Mouse (Mus musculus) ES-Bruce4 (cell line): ENCODE results near the gene Ltbp1. TPM values are rescaled to one million over a fixed set of nuclear protein-coding genes. Genes with fewer than 3 reads are reported as not detected.

Experiments
- H3K27ac ChIP-seq: 2 replicates; pipeline ENCODE4 v1.5.1; 2012; ENCODE audit warnings: low read length, inconsistent platforms; ENCODE audit not compliant: insufficient read depth
- H3K27me3 ChIP-seq: 2 replicates; pipeline ENCODE4 v1.6.1; 2012; ENCODE audit warnings: mild to moderate bottlenecking, low read length, inconsistent platforms; ENCODE audit not compliant: control insufficient read depth, poor library complexity, insufficient read depth, severe bottlenecking
- H3K36me3 ChIP-seq: 2 replicates; pipeline ENCODE4 v1.6.1; 2012; ENCODE audit warnings: inconsistent platforms, mild to moderate bottlenecking, low read length, moderate library complexity; ENCODE audit not compliant: control insufficient read depth, poor library complexity, insufficient read depth, severe bottlenecking
- H3K4me1 ChIP-seq: one replicate; pipeline ENCODE4 v1.8.1; 2011; ENCODE audit warnings: low read length; ENCODE audit not compliant: control insufficient read depth, insufficient read depth
- H3K4me3 ChIP-seq: 2 replicates; pipeline ENCODE4 v1.5.1; 2011; ENCODE audit warnings: low read depth, mild to moderate bottlenecking, low read length
- H3K9ac ChIP-seq: 2 replicates; pipeline ENCODE4 v1.6.1; 2012; ENCODE audit warnings: low read depth, mild to moderate bottlenecking, inconsistent platforms; ENCODE audit not compliant: poor library complexity, severe bottlenecking
- H3K9me3 ChIP-seq: replicated peaks from 2 replicates; pipeline ENCODE4 v1.6.1; 2012; ENCODE audit warnings: mild to moderate bottlenecking, low read length, inconsistent platforms; ENCODE audit not compliant: control insufficient read depth, poor library complexity, insufficient read depth, severe bottlenecking
- CTCF ChIP-seq: IDR thresholded peaks from one replicate; pipeline ENCODE4 v1.8.1; 2011; ENCODE audit warnings: low read depth, low read length
- EP300 ChIP-seq: IDR thresholded peaks from 2 replicates; pipeline ENCODE4 v1.6.1; 2011; ENCODE audit warnings: low read depth, low read length; ENCODE audit not compliant: insufficient read depth
- POLR2A ChIP-seq: IDR thresholded peaks from one replicate; pipeline ENCODE4 v1.8.1; 2011; ENCODE audit warnings: low read length; ENCODE audit not compliant: insufficient read depth
- polyA plus RNA-seq: library from polyadenylated mRNA; stranded (reverse); fragments of >200 nt; gene quantifications from 2 replicates; pipeline ENCODE4 v1.2.4, GENCODE M21; 2011; ENCODE audit warnings: low read depth; ENCODE audit not compliant: missing spikeins, insufficient read depth, insufficient read length

The Ltbp1 gene
- polyA plus RNA-seq, 1 experiment = 9.1 TPM

DNA sequence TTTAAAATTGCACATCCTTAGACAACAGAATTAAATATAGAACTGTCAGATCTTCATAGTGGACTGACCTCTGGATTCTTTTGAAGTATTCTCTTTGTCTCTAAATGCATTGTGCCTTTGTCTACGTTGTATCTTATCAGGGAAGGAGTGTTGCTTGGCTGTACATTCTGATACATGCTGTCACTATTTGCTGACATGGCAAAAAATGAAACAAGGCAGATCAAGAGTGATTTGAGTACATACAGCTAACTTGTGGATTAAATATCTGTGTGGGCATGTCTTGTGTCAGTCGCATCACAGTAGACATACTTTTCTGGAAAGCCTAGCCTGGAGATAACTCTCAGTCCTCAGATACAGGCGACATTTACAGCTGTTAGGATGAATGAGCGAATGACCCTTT lies 335.9 kb downstream of the Ltbp1 start:
- H3K27ac ChIP-seq = no peak overlapping the region
- no peaks in the 10 kb centered on the region for H3K9me3 ChIP-seq
- H3K36me3 ChIP-seq = no peaks in the 10 kb centered on the region
- no peak overlapping the region for H3K9ac ChIP-seq
- H3K4me3 ChIP-seq = no peak overlapping the region
- H3K4me1 ChIP-seq = no peaks in the 10 kb centered on the region
- no peaks in the 10 kb centered on the region for H3K27me3 ChIP-seq
- no peak for TF ChIP-seq POLR2A
- TF ChIP-seq CTCF = no peak
- no peak for TF ChIP-seq EP300

GRCm38 (mm10) chr17:75345116-75345515 lies 339.7 kb downstream of the Ltbp1 start:
- Histone ChIP-seq H3K36me3 (no peaks in the 10 kb centered on the region), H3K9ac (no peak overlapping the region), H3K9me3 (no peaks in the 10 kb centered on the region), H3K27me3 (no peaks in the 10 kb centered on the region), H3K4me1 (no peaks in the 10 kb centered on the region), H3K27ac (no peak overlapping the region), H3K4me3 (no peak overlapping the region)
- TF ChIP-seq POLR2A (no peak), CTCF (no peak), EP300 (no peak)

GRCm38 (mm10) chr17:75347414-75347813 lies 342.0 kb downstream of the Ltbp1 start:
- no peak overlapping the region for H3K9ac ChIP-seq
- no peaks in the 10 kb centered on the region for H3K4me1 ChIP-seq
- H3K27ac ChIP-seq = no peak overlapping the region
- H3K9me3 ChIP-seq = no peaks in the 10 kb centered on the region
- no peaks in the 10 kb centered on the region for H3K36me3 ChIP-seq
- no peaks in the 10 kb centered on the region for H3K27me3 ChIP-seq
- H3K4me3 ChIP-seq = no peak overlapping the region
- TF ChIP-seq CTCF = no peak
- TF ChIP-seq EP300 = no peak
- TF ChIP-seq POLR2A = no peak

- Histone ChIP-seq H3K9me3 (no peaks in the 10 kb centered on the region), H3K4me3 (no peak overlapping the region), H3K27ac (no peak overlapping the region), H3K36me3 (no peaks in the 10 kb centered on the region), H3K4me1 (no peaks in the 10 kb centered on the region), H3K27me3 (no peaks in the 10 kb centered on the region), H3K9ac (no peak overlapping the region)
- no peak for TF ChIP-seq CTCF
- TF ChIP-seq POLR2A = no peak
- no peak for TF ChIP-seq EP300
Measured at GRCm38 (mm10) chr17:75349109-75349508, 343.7 kb downstream of the Ltbp1 start.

- H3K4me3 ChIP-seq = no peak overlapping the region
- H3K9me3 ChIP-seq = no peaks in the 10 kb centered on the region
Measured at GRCm38 (mm10) chr17:75349602-75350001, 344.2 kb downstream of the Ltbp1 start.

GRCm38 (mm10) chr17:75353323-75353722 lies 348.0 kb downstream of the Ltbp1 start:
- Histone ChIP-seq H3K9me3 (no peaks in the 10 kb centered on the region), H3K27me3 (no peaks in the 10 kb centered on the region), H3K27ac (no peak overlapping the region), H3K9ac (no peak overlapping the region), H3K4me3 (no peak overlapping the region), H3K4me1 (no peaks in the 10 kb centered on the region), H3K36me3 (no peaks in the 10 kb centered on the region)
- TF ChIP-seq EP300 (no peak), CTCF (no peak), POLR2A (no peak)

More at GRCm38 (mm10) chr17:75349602-75350001, 344.2 kb downstream of the Ltbp1 start:
- Histone ChIP-seq H3K4me1 (no peaks in the 10 kb centered on the region), H3K27me3 (no peaks in the 10 kb centered on the region), H3K9ac (no peak overlapping the region), H3K36me3 (no peaks in the 10 kb centered on the region), H3K27ac (no peak overlapping the region)
- TF ChIP-seq CTCF (no peak), POLR2A (no peak), EP300 (no peak)

DNA sequence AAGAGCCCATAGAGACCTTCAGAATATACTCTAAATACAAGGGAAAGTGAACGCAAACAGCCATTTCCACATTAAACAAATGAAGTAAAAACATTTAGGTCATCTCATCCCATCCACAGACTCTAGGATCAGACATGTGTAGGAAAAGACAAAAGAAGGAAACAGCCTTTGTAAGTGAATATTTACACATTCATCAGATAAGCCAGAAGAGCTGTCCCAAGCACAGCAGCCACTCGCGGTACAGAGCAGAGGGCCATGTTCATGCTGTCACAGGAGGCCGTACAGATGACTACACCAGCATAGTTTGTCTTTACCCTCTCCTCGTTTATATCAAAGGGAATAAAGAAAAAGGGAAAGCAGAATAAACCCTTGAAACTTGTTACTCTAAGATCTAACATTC lies 350.1 kb downstream of the Ltbp1 start:
- H3K9ac ChIP-seq = no peak overlapping the region
- H3K4me3 ChIP-seq = no peak overlapping the region
- no peak overlapping the region for H3K27ac ChIP-seq
- no peak for TF ChIP-seq CTCF
- TF ChIP-seq EP300 = no peak
- no peak for TF ChIP-seq POLR2A
- no peaks in the 10 kb centered on the region for H3K36me3 ChIP-seq
- no peaks in the 10 kb centered on the region for H3K27me3 ChIP-seq
- H3K9me3 ChIP-seq = no peaks in the 10 kb centered on the region
- H3K4me1 ChIP-seq = no peaks in the 10 kb centered on the region
